Mouse (Mus musculus) ES-E14 (cell line): ENCODE results near the gene Gm21679. TPM values are rescaled to one million over a fixed set of nuclear protein-coding genes. Genes with fewer than 3 reads are reported as not detected.
"Not testable (repeated sequence)": the region's sequence is repeated elsewhere in the genome, so short reads cannot be mapped to it uniquely, and the experiment has no call there.

Experiments
- DNase-seq: peaks from one replicate; pipeline ENCODE4 v3.0.0-alpha.2; 2013; ENCODE audit warnings: low read depth, low spot score
- H3K27ac ChIP-seq: 2 replicates; pipeline ENCODE4 v1.5.1; 2012; ENCODE audit warnings: low read depth, mild to moderate bottlenecking, low read length, moderate library complexity, mixed read lengths; ENCODE audit not compliant: poor library complexity, insufficient read depth, severe bottlenecking
- H3K36me3 ChIP-seq: 2 replicates; pipeline ENCODE4 v1.6.1; 2012; ENCODE audit warnings: mild to moderate bottlenecking, low read length, moderate library complexity, mixed read lengths; ENCODE audit not compliant: control insufficient read depth, poor library complexity, insufficient read depth, severe bottlenecking
- H3K4me1 ChIP-seq, 2 experiments: fragments of 150-350 bp in 1 of 2; sonication (generic) in 1 of 2; 2 replicates each; pipeline ENCODE4 v1.6.1; 2012; ENCODE audit warnings: low read length in 2 of 2, mild to moderate bottlenecking in 1 of 2, mixed read lengths in 1 of 2; ENCODE audit not compliant: control insufficient read depth in 2 of 2, insufficient read depth in 2 of 2, poor library complexity in 1 of 2
- H3K4me3 ChIP-seq, 2 experiments: fragments of 150-350 bp in 1 of 2; sonication (generic) in 1 of 2; 2 replicates each; pipeline ENCODE4 v1.5.1; 2012; ENCODE audit warnings: low read length in 2 of 2, low read depth in 1 of 2, mild to moderate bottlenecking in 1 of 2, mixed read lengths in 1 of 2; ENCODE audit not compliant: insufficient read depth in 1 of 2, poor library complexity in 1 of 2, severe bottlenecking in 1 of 2
- H3K9ac ChIP-seq: 2 replicates; pipeline ENCODE4 v1.6.1; 2012; ENCODE audit warnings: low read depth, mild to moderate bottlenecking, low read length, mixed read lengths; ENCODE audit not compliant: poor library complexity, insufficient read depth, severe bottlenecking
- H3K9me3 ChIP-seq: fragments of 150-350 bp; sonication (generic); 2 replicates; pipeline ENCODE4 v1.6.1; 2012; ENCODE audit warnings: low read depth, mild to moderate bottlenecking, low read length; ENCODE audit not compliant: control insufficient read depth, insufficient read depth
- in situ Hi-C, 2 experiments: fragments of 600-800 bp; cut with MboI; formaldehyde crosslinking; loops; one replicate each; pipeline ENCODE4 v1.15.1; 2025; ENCODE audit warnings: low sequenced_read_pairs in 2 of 2, inconsistent platforms in 1 of 2; ENCODE audit not compliant: unreplicated experiment in 2 of 2
- total RNA-seq: library from RNA; depleted of rRNA; stranded (reverse); fragments of 300-350 nt; gene quantifications from 2 replicates; pipeline ENCODE4 v1.2.3, GENCODE M21; 2012; rRNA removed

Gene Gm21679
- not detected in 2 replicates for total RNA-seq

GRCm38 (mm10) chrY:29683270-29683669 is at the start of gene Gm21679:
TSS of gene Gm21679 (minus strand) at chrY:29683370.
- H3K4me3 ChIP-seq, H3K9me3 ChIP-seq, in situ Hi-C loops, H3K36me3 ChIP-seq, DNase-seq, H3K4me1 ChIP-seq, H3K9ac ChIP-seq, H3K27ac ChIP-seq: not testable (repeated sequence)
